Mouse (Mus musculus): Measurements from ENCODE around the gene Stim2. TPM values are rescaled to one million over a fixed set of nuclear protein-coding genes. Genes with fewer than 3 reads are reported as not detected.

Gene Stim2
- total and polyA plus RNA-seq, 3 experiments: 16.8 to 21.5 (median 18.2) TPM

- Histone ChIP-seq H3K36me3 (replicated peaks in 1 of 2; ENCODE audit: control insufficient read depth in 1 of 2, insufficient read depth in 1 of 2, low read length in 1 of 2) (no peaks in the 10 kb centered on the region), H3K79me2 (replicated peaks; ENCODE audit: control insufficient read depth, extremely low read depth, insufficient read depth, poor library complexity, severe bottlenecking) (no peaks in the 10 kb centered on the region), H3K4me2 (ENCODE audit: insufficient read depth, low read depth, poor library complexity, severe bottlenecking) (no peak overlapping the region), H3K9ac (ENCODE audit: insufficient read depth, low read depth) (no peak overlapping the region), H3K4me1 (ENCODE audit: control insufficient read depth in 1 of 2, insufficient read depth in 2 of 2) (peaks cover 0 to under 1% of the 10 kb centered on the region in 2 experiments; a peak in 2 of 4 replicates), H3K9me3 (replicated peaks; ENCODE audit: low read length) (no peaks in the 10 kb centered on the region), H3K4me3 (replicated peaks in 1 of 3; ENCODE audit: low read depth in 2 of 3, low read length in 2 of 3, poor library complexity in 1 of 3) (no peak overlapping the region), H3K27ac (ENCODE audit: insufficient read depth, low read depth) (no peak overlapping the region), H3K27me3 (replicated peaks) (no peaks in the 10 kb centered on the region)
- in situ Hi-C loops (cut with MboI; ENCODE audit: low pct_ligation_motif_present, low pct_unique_long_range_greater_than_20kb, low sequenced_read_pairs): no loop called here
- DNase-seq (ENCODE audit: extremely low read depth): no peak
- TF ChIP-seq NELFE (IDR thresholded peaks at IDR 0.05; ENCODE audit: low read depth, low read length) (no peak), USF2 (conservative IDR thresholded peaks at IDR 0.05; ENCODE audit: low read depth, low read length) (no peak), MAZ (IDR thresholded peaks at IDR 0.05; ENCODE audit: low read depth, low read length) (no peak), MXI1 (IDR thresholded peaks at IDR 0.05; ENCODE audit: low read depth, low read length) (no peak), SIN3A (IDR thresholded peaks at IDR 0.05; ENCODE audit: low read length) (no peak), JUN (IDR thresholded peaks at IDR 0.05; ENCODE audit: insufficient read depth, low read depth, low read length) (no peak), TCF12 (IDR thresholded peaks at IDR 0.05; ENCODE audit: low read depth, low read length) (no peak), UBTF (IDR thresholded peaks at IDR 0.05; ENCODE audit: low read depth, low read length) (no peak), USF1 (IDR thresholded peaks at IDR 0.05; ENCODE audit: low read depth, low read length) (no peak), ZMIZ1 (IDR thresholded peaks at IDR 0.05; ENCODE audit: low read depth, low read length) (no peak), MYC (IDR thresholded peaks at IDR 0.05; ENCODE audit: low read depth, low read length) (no peak), POLR2A (IDR thresholded peaks at IDR 0.05; ENCODE audit: low read depth, low read length) (no peak), BHLHE40 (IDR thresholded peaks at IDR 0.05; ENCODE audit: low read depth, low read length) (no peak), ZC3H11A (IDR thresholded peaks at IDR 0.05; ENCODE audit: low read depth, low read length) (no peak), RAD21 (IDR thresholded peaks at IDR 0.05; ENCODE audit: low read depth, low read length) (no peak), HCFC1 (IDR thresholded peaks at IDR 0.05; ENCODE audit: low read depth, low read length) (no peak), CHD1 (IDR thresholded peaks at IDR 0.05; ENCODE audit: low read depth, low read length) (no peak), PAX5 (IDR thresholded peaks at IDR 0.05; ENCODE audit: low read length) (no peak), CTCF (conservative IDR thresholded peaks at IDR 0.05 in 1 of 2, IDR thresholded peaks at IDR 0.05 in 1 of 2; ENCODE audit: low read depth in 2 of 2, low read length in 2 of 2) (no peak), MAFK (IDR thresholded peaks at IDR 0.05; ENCODE audit: insufficient replicate concordance, low read length) (no peak)
- dilution Hi-C loops (cut with MboI; ENCODE audit: extremely low pct_ligation_motif_present, extremely low pct_unique_long_range_greater_than_20kb, low sequenced_read_pairs): no loop called here
Observed at GRCm38 (mm10) chr5:53956396-53957314, 41.6 kb upstream of the Stim2 start.

GRCm38 (mm10) chr5:53957348-53957747 is 41.0 kb upstream of the Stim2 start:
- DNase-seq (ENCODE audit: extremely low read depth): no peak
- H3K27me3 ChIP-seq (replicated peaks): no peaks in the 10 kb centered on the region
- no peak for TF ChIP-seq MAFK (IDR thresholded peaks at IDR 0.05; ENCODE audit: insufficient replicate concordance, low read length)
- TF ChIP-seq CHD2 (IDR thresholded peaks at IDR 0.05; ENCODE audit: low read length): no peak
- TF ChIP-seq TBP (conservative IDR thresholded peaks at IDR 0.05; ENCODE audit: low read depth, low read length): no peak
- TF ChIP-seq GABPA (IDR thresholded peaks at IDR 0.05; ENCODE audit: insufficient replicate concordance, low read depth, low read length): no peak
- TF ChIP-seq RAD21 (IDR thresholded peaks at IDR 0.05; ENCODE audit: low read depth, low read length): no peak
- H3K4me1 ChIP-seq (ENCODE audit: control insufficient read depth in 1 of 2, insufficient read depth in 2 of 2): peaks cover 0 to 6% of the 10 kb centered on the region in 2 experiments; a peak in 2 of 4 replicates
- no peaks in the 10 kb centered on the region for H3K9me3 ChIP-seq (replicated peaks; ENCODE audit: low read length)
- dilution Hi-C loops (cut with MboI; ENCODE audit: extremely low pct_ligation_motif_present, extremely low pct_unique_long_range_greater_than_20kb, low sequenced_read_pairs): no loop called here
- in situ Hi-C loops (cut with MboI; ENCODE audit: low pct_ligation_motif_present, low pct_unique_long_range_greater_than_20kb, low sequenced_read_pairs): no loop called here
- no peaks in the 10 kb centered on the region for H3K79me2 ChIP-seq (replicated peaks; ENCODE audit: control insufficient read depth, extremely low read depth, insufficient read depth, poor library complexity, severe bottlenecking)
- H3K36me3 ChIP-seq (replicated peaks in 1 of 2; ENCODE audit: control insufficient read depth in 1 of 2, insufficient read depth in 1 of 2, low read length in 1 of 2): no peaks in the 10 kb centered on the region
- H3K4me3 ChIP-seq (replicated peaks in 1 of 3; ENCODE audit: low read depth in 2 of 3, low read length in 2 of 3, poor library complexity in 1 of 3): no peak overlapping the region
- H3K4me2 ChIP-seq (ENCODE audit: insufficient read depth, low read depth, poor library complexity, severe bottlenecking): no peak overlapping the region
- H3K27ac ChIP-seq (ENCODE audit: insufficient read depth, low read depth): no peak overlapping the region
- H3K9ac ChIP-seq (ENCODE audit: insufficient read depth, low read depth): no peak overlapping the region

All from CH12.LX (cell line).